In the genomic region with DNA sequence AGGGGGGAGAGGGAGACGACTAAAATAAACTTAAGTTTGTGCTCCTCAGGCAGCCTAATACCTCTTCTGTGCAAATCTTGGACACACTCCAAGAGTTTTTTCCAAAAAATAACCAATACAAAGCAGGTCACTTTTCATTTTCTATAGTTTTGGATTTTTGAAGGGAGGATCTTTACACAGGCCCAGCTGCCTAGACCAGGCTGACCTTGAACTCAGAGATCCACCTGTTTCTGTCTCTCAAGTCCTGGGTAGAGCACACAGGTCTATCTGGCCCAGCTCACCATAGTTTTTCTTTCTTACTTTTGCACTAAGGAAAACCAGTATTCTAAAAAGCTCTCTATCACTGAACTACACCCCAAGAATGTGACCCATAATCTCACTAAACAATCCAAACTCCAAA, we compare ENCODE assay signal across 10 mouse cellular contexts. TPM values are rescaled to one million over a fixed set of nuclear protein-coding genes. Genes with fewer than 3 reads are reported as not detected.
DNase-seq lines count a peak whose midpoint lies in the region; ATAC-seq and TF ChIP-seq lines count a peak whose summit lies in the region.
"Had no signal": no experiment of that assay in that cellular context is flagged by ENCODE, and none has a peak within 500 bp of the region (broad histone marks: within the 10 kb centered on the region; RNA-seq: fewer than 3 reads in every experiment).

No protein-coding gene starts in this region.

- H3K9me3 ChIP-seq in kidney, embryonic 16.5 days (ENCODE audit: low read length): no peaks in the 10 kb centered on the region
- no peaks in the 10 kb centered on the region for H3K9me3 ChIP-seq in embryonic facial prominence, embryonic 12.5 days
- no peaks in the 10 kb centered on the region for H3K9me3 ChIP-seq in hindbrain, postnatal 0 days (ENCODE audit: low read length)
- H3K9me3 ChIP-seq in midbrain, embryonic 15.5 days: no peaks in the 10 kb centered on the region

- no peaks in the 10 kb centered on the region for H3K27me3 ChIP-seq in kidney, embryonic 16.5 days (ENCODE audit: insufficient read depth, low read length)
- H3K27me3 ChIP-seq in embryonic facial prominence, embryonic 12.5 days: no peaks in the 10 kb centered on the region
- no peaks in the 10 kb centered on the region for H3K27me3 ChIP-seq in hindbrain, postnatal 0 days (ENCODE audit: insufficient read depth, low read length)
- no peaks in the 10 kb centered on the region for H3K27me3 ChIP-seq in midbrain, embryonic 15.5 days (replicated peaks)
- H3K27me3 ChIP-seq in kidney, adult 2 months (replicated peaks; ENCODE audit: control insufficient read depth, insufficient read depth, low read length): no peaks in the 10 kb centered on the region
- H3K27me3 ChIP-seq: Patski had no signal

- 32% methylated on average over 1 of the region's 1 CpGs for WGBS in kidney, embryonic 16.5 days
- WGBS in embryonic facial prominence, embryonic 12.5 days: 50% methylated on average over 1 of the region's 1 CpGs
- WGBS in hindbrain, postnatal 0 days: 48% methylated on average over 1 of the region's 1 CpGs
- WGBS in midbrain, embryonic 15.5 days: 68% methylated on average over 1 of the region's 1 CpGs
- WGBS in kidney, adult 2 months: 7% methylated on average over 1 of the region's 1 CpGs

- H3K27ac ChIP-seq in kidney, embryonic 16.5 days (ENCODE audit: low read length): no peak overlapping the region
- H3K27ac ChIP-seq in embryonic facial prominence, embryonic 12.5 days: no peak overlapping the region
- H3K27ac ChIP-seq in hindbrain, postnatal 0 days: no peak overlapping the region
- H3K27ac ChIP-seq in midbrain, embryonic 15.5 days: no peak overlapping the region
- no peak overlapping the region for H3K27ac ChIP-seq in kidney, adult 2 months (ENCODE audit: insufficient read depth, low read depth, low read length)

- ATAC-seq in kidney, embryonic 16.5 days (ENCODE audit: low FRiP score, low TSS enrichment): no peak
- no peak for ATAC-seq in embryonic facial prominence, embryonic 12.5 days (ENCODE audit: insufficient number of reproducible peaks, insufficient read depth, low FRiP score, low TSS enrichment)
- no peak for ATAC-seq in hindbrain, postnatal 0 days
- no peak for ATAC-seq in midbrain, embryonic 15.5 days (replicated peaks)
- ATAC-seq: Patski had no signal

- peak overlapping the region; percentile 70 for H3K4me3 ChIP-seq in kidney, embryonic 16.5 days (ENCODE audit: low read length)
- H3K4me3 ChIP-seq in embryonic facial prominence, embryonic 12.5 days: peak overlapping the region; percentile 83
- H3K4me3 ChIP-seq in hindbrain, postnatal 0 days (ENCODE audit: low read length): no peak overlapping the region
- H3K4me3 ChIP-seq in midbrain, embryonic 15.5 days: no peak overlapping the region
- H3K4me3 ChIP-seq in kidney, adult 2 months (ENCODE audit: insufficient read depth, low read depth, low read length): no peak overlapping the region

- no peak for DNase-seq in kidney, adult 9 months
- no peak for DNase-seq in hindbrain, postnatal 0 days (ENCODE audit: low spot score)
- no peak for DNase-seq in embryo, embryonic 10.5 days (ENCODE audit: low spot score)
- DNase-seq in kidney, adult 11 months: no peak
- DNase-seq in kidney, adult 2 months: no peak
- DNase-seq: cerebellum, postnatal 25 days had no signal

- peaks cover 45% of the 10 kb centered on the region for H3K4me1 ChIP-seq in kidney, embryonic 16.5 days (ENCODE audit: insufficient read depth, low read length)
- H3K4me1 ChIP-seq in embryonic facial prominence, embryonic 12.5 days: peaks cover 25% of the 10 kb centered on the region
- peaks cover 10% of the 10 kb centered on the region; the same call in 1 of the 2 replicates for H3K4me1 ChIP-seq in hindbrain, postnatal 0 days (ENCODE audit: insufficient read depth, low read length)
- H3K4me1 ChIP-seq in midbrain, embryonic 15.5 days: peaks cover 39% of the 10 kb centered on the region
- peaks cover 16% of the 10 kb centered on the region for H3K4me1 ChIP-seq in kidney, adult 2 months (ENCODE audit: control insufficient read depth, insufficient read depth, low read length)

- 0 out of 2 replicates have a peak overlapping the region, but pooled peaks have one; percentile 10 for H3K9ac ChIP-seq in kidney, embryonic 16.5 days (replicated peaks; ENCODE audit: low read length)
- no peak overlapping the region for H3K9ac ChIP-seq in embryonic facial prominence, embryonic 12.5 days
- no peak overlapping the region; the same call in 1 of the 2 replicates for H3K9ac ChIP-seq in hindbrain, postnatal 0 days (replicated peaks; ENCODE audit: low read length)
- H3K9ac ChIP-seq in midbrain, embryonic 15.5 days: no peak overlapping the region

- no peak for TF ChIP-seq POLR2A in kidney, adult 2 months (IDR thresholded peaks at IDR 0.05; ENCODE audit: low read depth, low read length)

- peak overlapping the region; percentile 62 for H3K4me2 ChIP-seq in kidney, embryonic 16.5 days (replicated peaks; ENCODE audit: low read depth, low read length)
- peak overlapping the region; percentile 68 for H3K4me2 ChIP-seq in embryonic facial prominence, embryonic 12.5 days (replicated peaks)
- H3K4me2 ChIP-seq in hindbrain, postnatal 0 days (ENCODE audit: low read depth, low read length): peak overlapping the region; percentile 75
- peak overlapping the region; percentile 65; the same call in 1 of the 2 replicates for H3K4me2 ChIP-seq in midbrain, embryonic 15.5 days

- TF ChIP-seq CTCF in hindbrain, postnatal 0 days (IDR thresholded peaks at IDR 0.05; ENCODE audit: low read depth): no peak
- no peak for TF ChIP-seq CTCF in kidney, adult 2 months (conservative IDR thresholded peaks at IDR 0.05; ENCODE audit: insufficient read depth, insufficient read length, low read depth, low read length)

- no peaks in the 10 kb centered on the region for H3K36me3 ChIP-seq in kidney, embryonic 16.5 days (ENCODE audit: insufficient read depth, low read length)
- 0 out of 2 replicates have a peak, but pooled peaks cover 1% of the 10 kb centered on the region for H3K36me3 ChIP-seq in embryonic facial prominence, embryonic 12.5 days
- H3K36me3 ChIP-seq in hindbrain, postnatal 0 days (ENCODE audit: insufficient read depth, low read length): no peaks in the 10 kb centered on the region
- no peaks in the 10 kb centered on the region for H3K36me3 ChIP-seq in midbrain, embryonic 15.5 days (replicated peaks)
- no peaks in the 10 kb centered on the region for H3K36me3 ChIP-seq in kidney, adult 2 months (ENCODE audit: control insufficient read depth, insufficient read depth, low read length)

RNA-seq across cellular contexts. Expression of gene Thrap3, which starts 2.5 kb away (rescaled TPM):
- polyA plus RNA-seq in kidney, embryonic 16.5 days (2015; fragmentation: Nextera tagmentation; extraction: Ambion mirVana): 210 and 218 TPM in 2 replicates
- polyA plus RNA-seq in embryonic facial prominence, embryonic 12.5 days (2016; fragmentation: Nextera tagmentation; extraction: Ambion mirVana): 298 and 302 TPM in 2 replicates
- 85.7 and 128 TPM in 2 replicates for total RNA-seq in hindbrain, postnatal 0 days (2014; rRNA removed)
- polyA plus RNA-seq in hindbrain, postnatal 0 days (2015; fragmentation: Nextera tagmentation; extraction: Ambion mirVana): 108 and 123 TPM in 2 replicates
- polyA plus RNA-seq in midbrain, embryonic 15.5 days (2015; fragmentation: Nextera tagmentation; extraction: Ambion mirVana): 140 and 150 TPM in 2 replicates
- 40.4 and 51.0 TPM in 2 replicates for polyA plus RNA-seq in kidney, adult 2 months (2012; rRNA removed)

RNA-seq across cellular contexts. Expression of gene Sh3d21, which starts 36.7 kb away (rescaled TPM):
- 9.1 and 10.5 TPM in 2 replicates for polyA plus RNA-seq in kidney, embryonic 16.5 days (2015; fragmentation: Nextera tagmentation; extraction: Ambion mirVana)
- polyA plus RNA-seq in embryonic facial prominence, embryonic 12.5 days (2016; fragmentation: Nextera tagmentation; extraction: Ambion mirVana): 7.0 and 8.4 TPM in 2 replicates
- 0.63 and 1.2 TPM in 2 replicates for total RNA-seq in hindbrain, postnatal 0 days (2014; rRNA removed)
- 2.2 and 2.6 TPM in 2 replicates for polyA plus RNA-seq in hindbrain, postnatal 0 days (2015; fragmentation: Nextera tagmentation; extraction: Ambion mirVana)
- polyA plus RNA-seq in midbrain, embryonic 15.5 days (2015; fragmentation: Nextera tagmentation; extraction: Ambion mirVana): 1.3 TPM in 2 replicates
- polyA plus RNA-seq in kidney, adult 2 months (2012; rRNA removed): 5.0 and 5.5 TPM in 2 replicates

RNA-seq across cellular contexts. Expression of gene Eva1b, which starts 52.5 kb away (rescaled TPM):
- polyA plus RNA-seq in kidney, embryonic 16.5 days (2015; fragmentation: Nextera tagmentation; extraction: Ambion mirVana): 99.9 and 103 TPM in 2 replicates
- polyA plus RNA-seq in embryonic facial prominence, embryonic 12.5 days (2016; fragmentation: Nextera tagmentation; extraction: Ambion mirVana): 68.9 and 69.4 TPM in 2 replicates
- total RNA-seq in hindbrain, postnatal 0 days (2014; rRNA removed): 24.9 and 25.6 TPM in 2 replicates
- 11.6 and 12.3 TPM in 2 replicates for polyA plus RNA-seq in hindbrain, postnatal 0 days (2015; fragmentation: Nextera tagmentation; extraction: Ambion mirVana)
- 11.8 and 12.0 TPM in 2 replicates for polyA plus RNA-seq in midbrain, embryonic 15.5 days (2015; fragmentation: Nextera tagmentation; extraction: Ambion mirVana)
- polyA plus RNA-seq in kidney, adult 2 months (2012; rRNA removed): 68.8 and 101 TPM in 2 replicates

RNA-seq across cellular contexts. Expression of gene Map7d1, which starts 56.1 kb away (rescaled TPM):
- polyA plus RNA-seq in kidney, embryonic 16.5 days (2015; fragmentation: Nextera tagmentation; extraction: Ambion mirVana): 31.5 and 32.2 TPM in 2 replicates
- 95.8 and 102 TPM in 2 replicates for polyA plus RNA-seq in embryonic facial prominence, embryonic 12.5 days (2016; fragmentation: Nextera tagmentation; extraction: Ambion mirVana)
- total RNA-seq in hindbrain, postnatal 0 days (2014; rRNA removed): 106 and 109 TPM in 2 replicates
- 51.0 and 54.6 TPM in 2 replicates for polyA plus RNA-seq in hindbrain, postnatal 0 days (2015; fragmentation: Nextera tagmentation; extraction: Ambion mirVana)
- 85.4 and 92.1 TPM in 2 replicates for polyA plus RNA-seq in midbrain, embryonic 15.5 days (2015; fragmentation: Nextera tagmentation; extraction: Ambion mirVana)
- 28.3 and 30.3 TPM in 2 replicates for polyA plus RNA-seq in kidney, adult 2 months (2012; rRNA removed)

Comparison
In these comparisons a context has a peak if more than half of its experiments do, and no peak if none do; other contexts are left out.
1. H3K4me3 ChIP-seq: peak in kidney, embryonic 16.5 days (single experiment) and embryonic facial prominence, embryonic 12.5 days (single experiment); none in hindbrain, postnatal 0 days (single experiment), midbrain, embryonic 15.5 days (single experiment) and kidney, adult 2 months (single experiment).
2. Peak in every context shown above with its lines, with median percentiles within 50 percentile points of each other: H3K4me2 ChIP-seq.